Mouse (Mus musculus): ENCODE measurements around the gene Rftn1.

Gene Rftn1

GRCm38 (mm10) chr17:50055154-50055756 lies 135.2 kb downstream of the Rftn1 start:
- DNase-seq, result no peak

GRCm38 (mm10) chr17:50054586-50054985 lies 135.9 kb downstream of the Rftn1 start:
- no peak for DNase-seq

- no peak for DNase-seq
These were observed 136.5 kb downstream of the Rftn1 start for GRCm38 (mm10) chr17:50053961-50054360.

- no peak for DNase-seq
These were observed 137.6 kb downstream of the Rftn1 start for GRCm38 (mm10) chr17:50052741-50053468.

- DNase-seq, result no peak
These were observed 140.0 kb downstream of the Rftn1 start for GRCm38 (mm10) chr17:50050456-50050855.

- no peak for DNase-seq
These were observed 142.3 kb downstream of the Rftn1 start for GRCm38 (mm10) chr17:50048209-50048608.

- DNase-seq, result peak; percentile 39
These were observed 143.3 kb downstream of the Rftn1 start for GRCm38 (mm10) chr17:50047182-50047581.

- DNase-seq, result no peak
These were observed 149.6 kb downstream of the Rftn1 start for GRCm38 (mm10) chr17:50040727-50041410.

- no peak for DNase-seq
These were observed 152.4 kb downstream of the Rftn1 start for GRCm38 (mm10) chr17:50037882-50038665.

- no peak for DNase-seq
These were observed 153.1 kb downstream of the Rftn1 start for GRCm38 (mm10) chr17:50037416-50037815.

GRCm38 (mm10) chr17:50036751-50037385 lies 153.6 kb downstream of the Rftn1 start:
- DNase-seq, result no peak

- no peak for DNase-seq
These were observed 156.8 kb downstream of the Rftn1 start for GRCm38 (mm10) chr17:50033698-50034097.

- no peak for DNase-seq
These were observed 158.7 kb downstream of the Rftn1 start for GRCm38 (mm10) chr17:50031548-50032491.

GRCm38 (mm10) chr17:50025651-50026050 lies 164.8 kb downstream of the Rftn1 start:
- DNase-seq, result no peak

GRCm38 (mm10) chr17:50025173-50025626 lies 165.3 kb downstream of the Rftn1 start:
- no peak for DNase-seq

- DNase-seq, result no peak
These were observed 169.1 kb downstream of the Rftn1 start for GRCm38 (mm10) chr17:50021400-50021799.

- peak; percentile 77 for DNase-seq
These were observed 170.1 kb downstream of the Rftn1 start for GRCm38 (mm10) chr17:50020211-50021001.

- DNase-seq, result no peak
These were observed 170.7 kb downstream of the Rftn1 start for GRCm38 (mm10) chr17:50019819-50020210.

- DNase-seq, result peak; percentile 35
These were observed 171.4 kb downstream of the Rftn1 start for GRCm38 (mm10) chr17:50019090-50019489.

GRCm38 (mm10) chr17:50014708-50015107 lies 175.8 kb downstream of the Rftn1 start:
- no peak for DNase-seq

- DNase-seq, result no peak
These were observed 176.6 kb downstream of the Rftn1 start for GRCm38 (mm10) chr17:50013848-50014247.
